Mouse (Mus musculus) MEL (cell line): Measurements from ENCODE around the gene Plcb4. TPM values are rescaled to one million over a fixed set of nuclear protein-coding genes. Genes with fewer than 3 reads are reported as not detected.

Experiments
- DNase-seq: peaks from one replicate; pipeline ENCODE4 v3.0.0; 2011; ENCODE audit warnings: low read depth, low spot score
- H3K27ac ChIP-seq: 2 replicates; pipeline ENCODE4 v1.5.1; 2012; ENCODE audit warnings: low read depth, mild to moderate bottlenecking, control low read depth, low read length, moderate library complexity; ENCODE audit not compliant: control insufficient read depth
- H3K27me3 ChIP-seq, 2 experiments: fragments of 150-350 bp in 1 of 2; sonication (generic) in 1 of 2; 2 replicates each; pipeline ENCODE4 v1.6.1; 2012; ENCODE audit warnings: low read length in 2 of 2, mild to moderate bottlenecking in 2 of 2, improper control_type of control experiment in 1 of 2, moderate library complexity in 1 of 2; ENCODE audit not compliant: insufficient read depth in 2 of 2, control insufficient read depth in 1 of 2
- H3K36me3 ChIP-seq, 2 experiments: 2 replicates each; pipeline ENCODE4 v1.6.1; 2012 to 2014; ENCODE audit warnings: low read length in 2 of 2, improper control_type of control experiment in 1 of 2, inconsistent platforms in 1 of 2, mild to moderate bottlenecking in 1 of 2; ENCODE audit not compliant: insufficient read depth in 2 of 2, control insufficient read depth in 1 of 2
- H3K4me1 ChIP-seq, 2 experiments: fragments of 150-350 bp in 1 of 2; sonication (generic) in 1 of 2; 2 replicates each; pipeline ENCODE4 v1.6.1; 2012; ENCODE audit warnings: low read length in 2 of 2, improper control_type of control experiment in 1 of 2, mild to moderate bottlenecking in 1 of 2; ENCODE audit not compliant: insufficient read depth in 2 of 2, control insufficient read depth in 1 of 2
- H3K4me3 ChIP-seq, 2 experiments: fragments of 150-350 bp in 1 of 2; sonication (generic) in 1 of 2; 2 replicates each; pipeline ENCODE4 v1.5.1; 2012; ENCODE audit warnings: low read depth in 2 of 2, low read length in 2 of 2, mild to moderate bottlenecking in 2 of 2, moderate library complexity in 2 of 2, control low read depth in 1 of 2, improper control_type of control experiment in 1 of 2; ENCODE audit not compliant: control insufficient read depth in 1 of 2, insufficient read depth in 1 of 2
- H3K79me2 ChIP-seq: 2 replicates; pipeline ENCODE4 v1.6.1; 2012; ENCODE audit warnings: mild to moderate bottlenecking, low read length, moderate library complexity; ENCODE audit not compliant: control insufficient read depth, poor library complexity, insufficient read depth
- H3K9ac ChIP-seq: 2 replicates; pipeline ENCODE4 v1.6.1; 2012; ENCODE audit warnings: low read depth, mild to moderate bottlenecking, control low read depth, low read length, moderate library complexity; ENCODE audit not compliant: control insufficient read depth, poor library complexity, severe bottlenecking
- H3K9me3 ChIP-seq: fragments of 150-350 bp; sonication (generic); replicated peaks from 2 replicates; pipeline ENCODE4 v1.6.1; 2012; ENCODE audit warnings: mild to moderate bottlenecking, low read length, improper control_type of control experiment, moderate library complexity; ENCODE audit not compliant: insufficient read depth
- BHLHE40 ChIP-seq: IDR thresholded peaks from 2 replicates; pipeline ENCODE4 v1.6.1; 2012; ENCODE audit warnings: low read depth, mild to moderate bottlenecking, inconsistent platforms, low read length, improper control_type of control experiment, borderline replicate concordance
- CHD2 ChIP-seq: IDR thresholded peaks from 2 replicates; pipeline ENCODE4 v1.6.1; 2011; ENCODE audit warnings: low read length, improper control_type of control experiment
- CTCF ChIP-seq, 3 experiments: IDR thresholded peaks in 2 of 3; conservative IDR thresholded peaks in 1 of 3; 2 replicates each; pipeline ENCODE4 v1.5.1; 2011 to 2012; ENCODE audit warnings: low read length in 3 of 3, low read depth in 2 of 3, mild to moderate bottlenecking in 2 of 3, improper control_type of control experiment in 1 of 3, inconsistent platforms in 1 of 3, mixed read lengths in 1 of 3, moderate library complexity in 1 of 3; ENCODE audit not compliant: control insufficient read depth in 1 of 3, insufficient read depth in 1 of 3, poor library complexity in 1 of 3, severe bottlenecking in 1 of 3
- ELF1 ChIP-seq: IDR thresholded peaks from 2 replicates; pipeline ENCODE4 v1.6.1; 2014; ENCODE audit warnings: low read depth, mild to moderate bottlenecking, inconsistent platforms, low read length, improper control_type of control experiment, moderate library complexity
- GABPA ChIP-seq: IDR thresholded peaks from 2 replicates; pipeline ENCODE4 v1.6.1; 2012; ENCODE audit warnings: low read depth, mild to moderate bottlenecking, inconsistent platforms, low read length, improper control_type of control experiment, moderate library complexity
- GATA1 ChIP-seq: IDR thresholded peaks from 2 replicates; pipeline ENCODE4 v1.6.1; 2011; ENCODE audit warnings: low read depth, low read length, improper control_type of control experiment
- KAT2A ChIP-seq: conservative IDR thresholded peaks from 2 replicates; pipeline ENCODE4 v1.6.1; 2012; ENCODE audit warnings: low read depth, low read length, improper control_type of control experiment, inconsistent platforms
- MAZ ChIP-seq: IDR thresholded peaks from 2 replicates; pipeline ENCODE4 v1.6.1; 2012; ENCODE audit warnings: low read depth, mild to moderate bottlenecking, inconsistent platforms, low read length, improper control_type of control experiment
- MEF2A ChIP-seq: IDR thresholded peaks from 2 replicates; pipeline ENCODE4 v1.6.1; 2014; ENCODE audit warnings: low read depth, mild to moderate bottlenecking, inconsistent platforms, low read length, improper control_type of control experiment; ENCODE audit not compliant: poor library complexity, insufficient replicate concordance, severe bottlenecking; ENCODE audit errors: extremely low read depth
- MXI1 ChIP-seq: IDR thresholded peaks from 2 replicates; pipeline ENCODE4 v1.6.1; 2011; ENCODE audit warnings: mild to moderate bottlenecking, low read depth, low read length, improper control_type of control experiment
- MYB ChIP-seq: IDR thresholded peaks from 2 replicates; pipeline ENCODE4 v1.6.1; 2011; ENCODE audit warnings: mild to moderate bottlenecking, low read depth, low read length, improper control_type of control experiment
- MYC ChIP-seq: IDR thresholded peaks from 2 replicates; pipeline ENCODE4 v1.6.1; 2011; ENCODE audit warnings: low read depth, mild to moderate bottlenecking, low read length, improper control_type of control experiment, moderate library complexity
- POLR2A ChIP-seq, 2 experiments: IDR thresholded peaks; 2 replicates each; pipeline ENCODE4 v1.6.1; 2011 to 2012; ENCODE audit warnings: low read length in 2 of 2, mild to moderate bottlenecking in 2 of 2, control low read depth in 1 of 2, improper control_type of control experiment in 1 of 2, low read depth in 1 of 2, moderate library complexity in 1 of 2; ENCODE audit not compliant: control insufficient read depth in 1 of 2, insufficient read depth in 1 of 2, poor library complexity in 1 of 2
- RAD21 ChIP-seq: IDR thresholded peaks from 2 replicates; pipeline ENCODE4 v1.6.1; 2011; ENCODE audit warnings: mild to moderate bottlenecking, low read depth, low read length, improper control_type of control experiment
- RCOR1 ChIP-seq: IDR thresholded peaks from 2 replicates; pipeline ENCODE4 v1.6.1; 2012; ENCODE audit warnings: low read depth, mild to moderate bottlenecking, inconsistent platforms, low read length, improper control_type of control experiment
- SMC3 ChIP-seq: IDR thresholded peaks from 2 replicates; pipeline ENCODE4 v1.6.1; 2011; ENCODE audit warnings: low read depth, low read length, improper control_type of control experiment
- TCF12 ChIP-seq: IDR thresholded peaks from 2 replicates; pipeline ENCODE4 v1.6.1; 2014; ENCODE audit warnings: low read depth, mild to moderate bottlenecking, inconsistent platforms, low read length, improper control_type of control experiment, moderate library complexity
- USF1 ChIP-seq: IDR thresholded peaks from 2 replicates; pipeline ENCODE4 v1.6.1; 2014; ENCODE audit warnings: low read depth, mild to moderate bottlenecking, inconsistent platforms, low read length, improper control_type of control experiment, moderate library complexity
- ZC3H11A ChIP-seq: IDR thresholded peaks from 2 replicates; pipeline ENCODE4 v1.6.1; 2012; ENCODE audit warnings: low read depth, mild to moderate bottlenecking, inconsistent platforms, low read length, improper control_type of control experiment
- ZKSCAN1 ChIP-seq: IDR thresholded peaks from 2 replicates; pipeline ENCODE4 v1.6.1; 2012; ENCODE audit warnings: low read depth, mild to moderate bottlenecking, inconsistent platforms, low read length, improper control_type of control experiment, moderate library complexity
- ZMIZ1 ChIP-seq: IDR thresholded peaks from 2 replicates; pipeline ENCODE4 v1.6.1; 2012; ENCODE audit warnings: low read depth, mild to moderate bottlenecking, inconsistent platforms, low read length, improper control_type of control experiment, moderate library complexity
- polyA plus RNA-seq, 2 experiments: library from polyadenylated mRNA; stranded (reverse) in 1 of 2; unstranded in 1 of 2; fragments of >175 nt in 1 of 2; fragments of >200 nt in 1 of 2; gene quantifications; 2 replicates each; pipeline versions ENCODE4 v1.2.1 to v1.2.4; 2012; ENCODE audit warnings: low replicate concordance in 2 of 2, low read depth in 1 of 2; ENCODE audit not compliant: insufficient read length in 2 of 2, insufficient read depth in 1 of 2, missing spikeins in 1 of 2
- total RNA-seq: library from RNA; depleted of rRNA; stranded (reverse); fragments of 300-350 nt; gene quantifications from 2 replicates; pipeline ENCODE4 v1.2.3, GENCODE M21; 2012

Gene Plcb4
- total and polyA plus RNA-seq, 3 experiments = not detected

DNA sequence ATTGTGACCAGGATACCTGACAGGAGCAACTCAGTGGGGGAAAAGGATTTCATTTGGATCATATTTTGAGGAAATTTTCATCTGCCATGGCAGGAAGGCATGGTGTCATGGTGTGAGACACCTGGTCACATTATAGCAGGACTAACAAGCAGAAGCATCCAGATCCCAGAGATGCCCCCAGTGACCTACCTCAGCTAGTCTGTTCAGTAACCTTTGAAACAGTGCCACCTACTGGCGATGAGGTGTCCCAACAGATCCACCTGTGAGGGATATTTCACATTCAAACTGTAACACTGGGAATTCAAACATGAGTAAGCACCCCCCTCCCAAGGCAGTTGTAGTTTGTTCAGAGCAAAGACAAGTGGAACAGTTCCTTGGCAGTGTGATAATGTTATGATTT, 289.0 kb downstream of the Plcb4 start:
- TF ChIP-seq USF1 = no peak
- TF ChIP-seq MEF2A = no peak
- TF ChIP-seq POLR2A (IDR thresholded peaks at IDR 0.05; ENCODE audit: control insufficient read depth in 1 of 2, insufficient read depth in 1 of 2, low read depth in 1 of 2, low read length in 2 of 2, poor library complexity in 1 of 2) = no peak
- TF ChIP-seq RAD21 = peak; percentile 36
- peak; percentile 13 to 43 (median 42); a peak in 4 of 6 replicates for TF ChIP-seq CTCF (IDR thresholded peaks at IDR 0.05 in 2 of 3, conservative IDR thresholded peaks at IDR 0.05 in 1 of 3; ENCODE audit: control insufficient read depth in 1 of 3, insufficient read depth in 1 of 3, low read depth in 2 of 3, low read length in 3 of 3, poor library complexity in 1 of 3, severe bottlenecking in 1 of 3)
- TF ChIP-seq CHD2 = no peak
- peak; percentile 35; the same call in 1 of the 2 replicates for TF ChIP-seq SMC3
- TF ChIP-seq ZKSCAN1 = no peak
- no peak for TF ChIP-seq ELF1
- Histone ChIP-seq H3K9me3 (no peaks in the 10 kb centered on the region), H3K27ac (no peak overlapping the region), H3K36me3 (no peaks in the 10 kb centered on the region), H3K4me1 (no peaks in the 10 kb centered on the region), H3K9ac (no peak overlapping the region), H3K4me3 (no peak overlapping the region), H3K79me2 (no peaks in the 10 kb centered on the region), H3K27me3 (no peaks in the 10 kb centered on the region)
- DNase-seq = peak; percentile 6

DNA sequence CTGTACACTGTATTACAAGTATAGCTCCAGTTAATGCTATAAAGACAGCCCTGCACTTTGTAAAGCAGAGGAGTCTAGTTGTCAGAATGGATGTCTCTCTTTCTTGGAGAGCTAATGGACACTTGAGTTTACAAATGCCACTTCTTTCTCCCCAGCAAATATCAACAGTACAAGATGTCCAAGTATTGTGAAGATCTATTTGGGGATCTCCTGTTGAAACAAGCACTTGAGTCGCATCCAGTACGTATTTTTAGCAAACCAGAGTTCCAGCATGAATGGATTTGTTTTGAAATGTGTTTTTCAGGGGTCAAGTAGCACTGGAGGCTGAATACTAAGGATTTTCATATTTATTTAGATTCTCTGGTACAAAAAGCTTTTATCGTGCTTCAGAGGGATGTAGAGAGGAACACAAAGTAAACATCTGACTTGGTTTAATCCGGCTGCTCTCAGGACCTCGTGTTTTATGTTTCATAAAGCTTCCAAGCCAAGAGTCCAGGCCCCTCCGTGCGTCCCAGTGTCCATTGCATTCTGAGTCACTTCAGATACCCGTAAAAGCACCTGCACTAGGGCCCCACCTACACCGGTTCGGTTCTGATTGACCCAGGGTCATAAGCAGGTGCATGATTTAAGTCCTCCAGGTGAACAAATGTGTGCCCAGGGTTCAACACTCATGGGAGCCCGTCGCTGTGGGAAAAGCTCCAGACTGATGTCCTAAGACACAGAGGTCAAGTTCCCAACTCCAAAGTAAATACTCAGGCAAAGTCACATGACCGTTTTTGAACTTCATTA, 296.1 kb downstream of the Plcb4 start:
- Histone ChIP-seq H3K36me3 (no peaks in the 10 kb centered on the region), H3K4me1 (no peaks in the 10 kb centered on the region)
- DNase-seq = no peak
- no peak for TF ChIP-seq USF1
- no peak for TF ChIP-seq MXI1
- TF ChIP-seq MYC = no peak
- no peak for TF ChIP-seq ZKSCAN1
- no peak for TF ChIP-seq ZMIZ1
- no peak for TF ChIP-seq RCOR1
- TF ChIP-seq GATA1 = no peak
- TF ChIP-seq BHLHE40 = no peak
- TF ChIP-seq TCF12 = no peak
- no peak for TF ChIP-seq KAT2A
- TF ChIP-seq CTCF (IDR thresholded peaks at IDR 0.05 in 2 of 3, conservative IDR thresholded peaks at IDR 0.05 in 1 of 3; ENCODE audit: control insufficient read depth in 1 of 3, insufficient read depth in 1 of 3, low read depth in 2 of 3, low read length in 3 of 3, poor library complexity in 1 of 3, severe bottlenecking in 1 of 3) = no peak
- TF ChIP-seq MYB = no peak
- no peak for TF ChIP-seq SMC3
- TF ChIP-seq MAZ = no peak
- TF ChIP-seq GABPA = no peak
- no peak for TF ChIP-seq CHD2
- TF ChIP-seq ZC3H11A = no peak
- TF ChIP-seq, all 39 proteins: peak for 0
- Histone ChIP-seq H3K9me3 (no peaks in the 10 kb centered on the region), H3K27ac (no peak overlapping the region), H3K79me2 (no peaks in the 10 kb centered on the region), H3K27me3 (no peaks in the 10 kb centered on the region), H3K4me3 (no peak overlapping the region), H3K9ac (no peak overlapping the region)
